Mouse (Mus musculus) midbrain, embryonic 11.5 days (tissue): ENCODE measurements at regions not wholly inside any gene's neighbourhood (a gene's known extent, or its start where the extent isn't known, plus 50 kb on each side); places are given as distances from the start of the nearest gene placed in this dataset.

Source experiments
- ATAC-seq: fragments of 200-750 bp; cut with Nextera tagmentation; 2 replicates; pipeline ENCODE4 v1.8.0; 2017; ENCODE audit warnings: moderate TSS enrichment, moderate library complexity; ENCODE audit not compliant: low FRiP score
- DNase-seq: peaks from one replicate; pipeline ENCODE4 v3.0.0; 2015; ENCODE audit warnings: low spot score; ENCODE audit errors: missing footprints
- H3K27ac ChIP-seq: fragments of 300-500 bp; sonication (generic); 2 replicates; pipeline ENCODE4 v1.5.1; 2014; ENCODE audit warnings: low read depth, low read length
- H3K27me3 ChIP-seq: fragments of 300-500 bp; sonication (generic); 2 replicates; pipeline ENCODE4 v1.6.1; 2014; ENCODE audit warnings: mild to moderate bottlenecking, low read length, moderate library complexity, mixed read lengths; ENCODE audit not compliant: control insufficient read depth, insufficient read depth
- H3K36me3 ChIP-seq: fragments of 300-500 bp; sonication (generic); 2 replicates; pipeline ENCODE4 v1.6.1; 2014; ENCODE audit warnings: mild to moderate bottlenecking, low read length, moderate library complexity, mixed read lengths; ENCODE audit not compliant: control insufficient read depth, insufficient read depth
- H3K4me1 ChIP-seq: fragments of 300-500 bp; sonication (generic); 2 replicates; pipeline ENCODE4 v1.6.1; 2014; ENCODE audit warnings: low read length; ENCODE audit not compliant: control insufficient read depth, insufficient read depth
- H3K4me2 ChIP-seq: fragments of 300-500 bp; sonication (generic); 2 replicates; pipeline ENCODE4 v1.6.1; 2014; ENCODE audit warnings: mild to moderate bottlenecking, moderate library complexity
- H3K4me3 ChIP-seq: fragments of 300-500 bp; sonication (generic); 2 replicates; pipeline ENCODE4 v1.5.1; 2014; ENCODE audit warnings: low read depth, low read length
- H3K9ac ChIP-seq: fragments of 300-500 bp; sonication (generic); 2 replicates; pipeline ENCODE4 v1.6.1; 2014; ENCODE audit warnings: low read length
- H3K9me3 ChIP-seq: fragments of 300-500 bp; sonication (generic); 2 replicates; pipeline ENCODE4 v1.6.1; 2016; ENCODE audit warnings: low read length; ENCODE audit not compliant: control insufficient read depth
- WGBS: fragments of 180-500 bp; shearing (Covaris S2); extraction: QIAGEN DNeasy Blood & Tissue Kit; methylation state at CpG from one replicate; pipeline ENCODE4 v1.1.7; 2014; 5-methylcytosine and 5-hydroxymethylcytosine counted together

DNA sequence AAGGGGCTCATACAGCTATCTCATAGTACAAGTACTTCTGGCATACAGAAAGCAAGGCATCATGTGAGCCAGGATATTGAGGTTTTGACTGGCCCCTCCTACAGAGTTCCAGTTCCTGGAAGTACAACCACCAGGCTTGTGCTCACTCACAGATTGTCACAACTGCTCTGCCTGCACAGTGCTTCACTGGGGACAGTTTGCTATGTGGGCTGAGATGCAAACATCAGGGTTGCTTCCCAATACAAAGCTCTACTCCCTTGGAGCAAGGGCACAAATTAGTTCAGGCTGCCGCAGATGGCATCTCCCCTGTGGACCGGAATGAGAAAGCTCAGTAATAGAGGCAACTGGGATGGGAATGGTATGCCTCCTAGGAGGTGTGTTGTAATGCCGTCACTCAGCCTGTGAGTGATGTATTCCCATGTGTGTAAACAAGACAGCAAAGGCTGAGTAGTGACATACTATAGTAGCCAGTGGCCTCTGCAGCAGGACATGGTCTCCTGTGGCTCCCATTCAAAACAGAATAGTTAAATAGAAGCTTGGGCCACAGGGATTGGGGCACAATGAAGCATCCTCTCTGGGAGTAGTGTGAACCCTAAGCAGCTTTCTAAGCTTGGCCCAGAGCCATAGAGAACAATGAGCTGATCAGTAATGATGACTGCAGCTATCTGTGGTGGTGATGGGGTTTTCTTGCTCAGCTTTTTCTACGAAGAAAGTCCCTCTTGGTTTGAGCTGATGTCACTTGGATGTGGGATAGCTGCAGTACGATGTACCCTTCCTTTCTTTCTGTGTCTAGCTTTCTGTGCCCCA, 148.8 kb upstream of the Cd180 start:
- H3K4me1 ChIP-seq: no peaks in the 10 kb centered on the region
- WGBS: 65% methylated on average over 5 of the region's 5 CpGs
- no peak overlapping the region for H3K4me2 ChIP-seq
- DNase-seq (no peak), ATAC-seq (peak; percentile 33; the same call in 1 of the 2 replicates)
- no peaks in the 10 kb centered on the region for H3K27me3 ChIP-seq
- H3K27ac ChIP-seq: no peak overlapping the region
- H3K4me3 ChIP-seq: no peak overlapping the region
- H3K9ac ChIP-seq: no peak overlapping the region
- H3K36me3 ChIP-seq: no peaks in the 10 kb centered on the region
- H3K9me3 ChIP-seq: no peaks in the 10 kb centered on the region

DNA sequence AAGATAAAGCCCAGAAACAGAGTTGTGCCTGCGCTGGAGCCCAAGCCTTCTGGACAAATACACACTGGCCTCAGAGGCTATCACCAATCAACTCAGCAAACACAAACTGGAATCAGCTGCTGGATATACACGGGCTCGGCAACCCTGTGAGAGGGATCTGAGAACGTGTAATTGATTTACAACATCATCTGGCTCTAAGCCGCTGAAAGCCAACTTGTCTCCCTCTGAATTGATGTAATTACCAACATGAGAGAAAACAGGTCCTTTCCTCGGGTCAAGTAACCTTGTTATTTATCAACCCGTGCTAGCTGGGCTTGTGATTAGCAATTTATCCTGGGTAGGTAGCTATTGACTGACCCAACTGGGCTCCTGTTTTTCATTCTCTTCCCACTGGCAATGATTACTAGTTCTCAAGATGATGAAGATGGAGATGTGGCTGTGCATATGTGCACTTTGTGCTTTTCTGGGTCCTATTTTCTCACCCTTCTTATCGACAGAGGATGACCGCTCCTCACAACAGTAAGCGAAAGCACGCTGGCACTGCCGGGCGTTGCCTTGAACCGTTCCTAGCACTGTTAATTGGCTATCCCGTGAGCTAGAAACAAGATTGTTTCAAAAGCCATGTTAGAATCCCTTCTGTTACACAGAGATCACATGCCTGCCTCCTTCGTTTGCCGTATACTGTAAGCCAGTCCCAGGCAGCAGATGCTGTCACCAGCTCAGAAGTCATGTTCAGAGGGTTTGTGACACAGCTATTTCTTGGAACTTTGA, 147.3 kb upstream of the Cd180 start:
- no peaks in the 10 kb centered on the region for H3K9me3 ChIP-seq
- no peak overlapping the region for H3K9ac ChIP-seq
- ATAC-seq: peak; percentile 58; the same call in 1 of the 2 replicates
- H3K4me2 ChIP-seq: no peak overlapping the region
- H3K36me3 ChIP-seq: no peaks in the 10 kb centered on the region
- 77% methylated on average over 17 of the region's 17 CpGs for WGBS
- H3K4me1 ChIP-seq: no peaks in the 10 kb centered on the region
- no peak for DNase-seq
- no peak overlapping the region for H3K4me3 ChIP-seq
- no peaks in the 10 kb centered on the region for H3K27me3 ChIP-seq
- no peak overlapping the region for H3K27ac ChIP-seq

DNA sequence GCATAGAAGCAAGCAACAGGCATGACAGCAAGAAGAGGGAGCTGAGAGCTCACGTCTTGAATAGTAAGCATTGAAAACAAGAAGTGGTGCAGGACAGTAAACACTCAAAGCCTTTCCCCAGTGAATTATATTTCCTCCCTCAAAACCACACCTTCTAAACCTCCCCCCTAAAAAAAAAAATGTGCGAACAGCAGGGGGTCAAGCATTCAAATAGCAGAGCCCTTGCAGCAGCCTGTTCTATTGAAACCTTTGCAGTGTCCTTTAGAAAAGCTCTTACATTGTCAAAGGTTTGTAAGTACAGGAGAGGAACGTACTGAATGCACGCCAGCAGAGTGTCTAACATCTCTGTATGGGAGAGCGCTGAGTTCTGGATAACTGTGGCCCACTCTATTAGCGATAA, 145.1 kb upstream of the Cd180 start:
- no peak overlapping the region for H3K4me2 ChIP-seq
- H3K9ac ChIP-seq: no peak overlapping the region
- no peaks in the 10 kb centered on the region for H3K9me3 ChIP-seq
- H3K36me3 ChIP-seq: no peaks in the 10 kb centered on the region
- WGBS: 52% methylated on average over 6 of the region's 6 CpGs
- no peaks in the 10 kb centered on the region for H3K27me3 ChIP-seq
- DNase-seq (no peak), ATAC-seq (no peak)
- H3K4me3 ChIP-seq: no peak overlapping the region
- no peak overlapping the region for H3K27ac ChIP-seq
- no peaks in the 10 kb centered on the region for H3K4me1 ChIP-seq

DNA sequence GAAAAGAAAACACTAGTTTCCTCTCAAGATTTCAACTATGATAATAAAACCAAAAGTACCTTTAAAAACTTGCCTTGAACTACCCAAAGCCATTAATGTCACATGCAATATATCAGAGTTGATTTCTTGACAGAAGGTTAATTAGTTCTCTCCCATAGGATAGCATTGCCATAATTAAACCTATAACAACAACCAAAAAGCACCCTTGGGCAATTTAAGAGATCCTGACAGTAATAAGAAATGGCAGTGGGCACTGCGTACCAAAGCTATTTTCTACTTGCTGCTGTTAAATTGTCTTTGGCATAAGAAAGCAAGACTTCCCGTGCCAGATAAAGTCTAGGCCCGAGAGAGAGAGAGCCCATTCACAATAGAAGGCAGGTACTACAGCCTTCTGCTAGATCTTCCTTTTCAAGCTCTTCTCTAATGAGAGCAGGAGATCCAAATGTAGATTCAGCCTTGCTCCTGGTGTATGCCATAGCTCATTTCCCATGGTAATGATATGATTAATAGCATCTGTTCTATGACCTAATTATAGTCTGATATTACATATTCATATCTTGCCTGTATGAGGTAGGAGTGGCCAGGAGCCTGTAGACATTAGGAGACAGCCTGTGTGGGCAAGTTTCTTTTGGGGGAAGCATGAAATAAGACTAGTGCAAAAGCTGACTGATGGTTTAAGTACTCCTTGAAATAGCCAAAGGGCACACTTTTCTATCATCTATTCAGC, 126.3 kb upstream of the Cd180 start:
- 87% methylated on average over 3 of the region's 3 CpGs for WGBS
- no peaks in the 10 kb centered on the region for H3K36me3 ChIP-seq
- no peak overlapping the region for H3K9ac ChIP-seq
- H3K4me2 ChIP-seq: no peak overlapping the region
- DNase-seq (no peak), ATAC-seq (no peak)
- H3K9me3 ChIP-seq: no peaks in the 10 kb centered on the region
- H3K4me1 ChIP-seq: no peaks in the 10 kb centered on the region
- no peak overlapping the region for H3K4me3 ChIP-seq
- no peaks in the 10 kb centered on the region for H3K27me3 ChIP-seq
- no peak overlapping the region for H3K27ac ChIP-seq

DNA sequence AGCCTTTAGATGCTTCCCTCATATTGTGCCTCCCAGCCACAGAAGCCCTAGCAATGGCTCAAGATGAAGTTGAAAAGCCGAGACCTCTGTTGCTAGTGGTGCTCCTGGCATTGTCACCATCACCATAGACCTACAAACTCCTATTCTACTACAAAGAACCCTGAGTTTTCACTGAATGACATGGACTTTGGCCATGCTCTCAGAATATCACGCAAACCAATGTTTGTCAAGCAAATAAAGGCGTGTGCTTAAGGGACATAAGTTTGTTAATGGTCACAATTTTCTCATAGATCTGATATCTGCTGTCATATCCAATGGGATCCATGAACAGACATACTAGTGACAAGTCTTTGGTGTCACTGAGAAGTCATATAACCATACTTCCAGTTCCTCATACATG, 123.8 kb upstream of the Cd180 start:
- no peaks in the 10 kb centered on the region for H3K27me3 ChIP-seq
- no peak overlapping the region for H3K9ac ChIP-seq
- H3K9me3 ChIP-seq: no peaks in the 10 kb centered on the region
- H3K27ac ChIP-seq: no peak overlapping the region
- no peaks in the 10 kb centered on the region for H3K36me3 ChIP-seq
- no peak for ATAC-seq
- no peak overlapping the region for H3K4me2 ChIP-seq
- no peak for DNase-seq
- no peak overlapping the region for H3K4me3 ChIP-seq
- no peaks in the 10 kb centered on the region for H3K4me1 ChIP-seq
- 83% methylated on average over 3 of the region's 3 CpGs for WGBS

DNA sequence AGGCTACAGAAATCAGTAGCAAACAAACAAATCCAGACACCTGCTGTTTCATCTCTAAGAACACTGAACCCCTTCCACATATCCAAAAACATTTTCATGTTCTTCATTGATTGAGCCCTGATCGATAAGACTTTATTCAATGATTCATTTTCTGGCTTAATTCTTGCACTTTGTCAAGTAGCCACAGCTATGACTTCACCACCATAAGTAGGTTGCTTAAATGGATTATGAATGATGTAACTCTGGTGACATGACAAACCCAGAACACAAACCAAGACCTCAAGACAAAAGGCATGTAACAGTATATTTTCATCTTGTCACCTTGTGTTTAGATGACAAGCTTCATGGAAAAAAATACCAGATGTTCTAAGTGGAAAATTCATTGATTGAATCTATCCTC, 123.1 kb upstream of the Cd180 start:
- Histone ChIP-seq H3K9ac (no peak overlapping the region), H3K4me1 (no peaks in the 10 kb centered on the region), H3K27me3 (no peaks in the 10 kb centered on the region), H3K9me3 (no peaks in the 10 kb centered on the region), H3K4me3 (no peak overlapping the region), H3K27ac (no peak overlapping the region), H3K36me3 (no peaks in the 10 kb centered on the region), H3K4me2 (no peak overlapping the region)
- DNase-seq (no peak), ATAC-seq (no peak)
- 94% methylated on average over 1 of the region's 1 CpGs for WGBS

DNA sequence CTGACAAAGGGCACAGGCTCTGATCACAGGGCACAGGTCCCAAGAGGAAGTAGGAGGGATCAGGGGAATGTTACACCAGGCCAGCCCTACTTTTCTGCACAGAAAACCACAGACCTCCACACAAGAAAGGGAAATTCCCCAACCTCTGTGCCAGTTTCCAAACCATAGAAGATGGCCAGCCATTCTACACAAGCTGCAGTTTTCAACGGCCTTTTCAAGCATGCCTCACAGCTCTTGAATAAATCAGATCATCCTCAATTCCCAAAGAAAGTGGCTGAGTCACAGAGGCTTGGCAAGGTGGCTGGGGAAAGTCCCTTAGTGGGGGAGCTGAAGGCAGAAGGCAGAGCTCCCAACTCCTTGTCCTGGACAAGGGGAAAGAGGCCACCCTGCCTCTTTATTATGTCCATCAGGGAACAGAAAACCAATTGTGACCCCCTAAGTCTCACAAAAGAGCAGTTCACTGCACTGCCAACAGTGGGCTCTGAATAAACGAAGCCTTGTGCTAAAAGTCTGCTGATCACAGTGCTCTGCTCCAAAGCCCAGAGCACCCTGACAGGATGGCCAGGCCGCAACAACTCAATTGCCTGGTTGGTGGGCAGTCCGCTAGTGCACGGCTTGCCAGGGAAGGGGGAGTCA, 120.0 kb upstream of the Cd180 start:
- no peak overlapping the region for H3K4me3 ChIP-seq
- H3K9ac ChIP-seq: no peak overlapping the region
- H3K27me3 ChIP-seq: no peaks in the 10 kb centered on the region
- H3K4me2 ChIP-seq: no peak overlapping the region
- H3K36me3 ChIP-seq: no peaks in the 10 kb centered on the region
- H3K27ac ChIP-seq: no peak overlapping the region
- WGBS: 48% methylated on average over 5 of the region's 5 CpGs
- ATAC-seq (no peak; the same call in 1 of the 2 replicates), DNase-seq (no peak)
- H3K9me3 ChIP-seq: no peaks in the 10 kb centered on the region
- H3K4me1 ChIP-seq: no peaks in the 10 kb centered on the region

DNA sequence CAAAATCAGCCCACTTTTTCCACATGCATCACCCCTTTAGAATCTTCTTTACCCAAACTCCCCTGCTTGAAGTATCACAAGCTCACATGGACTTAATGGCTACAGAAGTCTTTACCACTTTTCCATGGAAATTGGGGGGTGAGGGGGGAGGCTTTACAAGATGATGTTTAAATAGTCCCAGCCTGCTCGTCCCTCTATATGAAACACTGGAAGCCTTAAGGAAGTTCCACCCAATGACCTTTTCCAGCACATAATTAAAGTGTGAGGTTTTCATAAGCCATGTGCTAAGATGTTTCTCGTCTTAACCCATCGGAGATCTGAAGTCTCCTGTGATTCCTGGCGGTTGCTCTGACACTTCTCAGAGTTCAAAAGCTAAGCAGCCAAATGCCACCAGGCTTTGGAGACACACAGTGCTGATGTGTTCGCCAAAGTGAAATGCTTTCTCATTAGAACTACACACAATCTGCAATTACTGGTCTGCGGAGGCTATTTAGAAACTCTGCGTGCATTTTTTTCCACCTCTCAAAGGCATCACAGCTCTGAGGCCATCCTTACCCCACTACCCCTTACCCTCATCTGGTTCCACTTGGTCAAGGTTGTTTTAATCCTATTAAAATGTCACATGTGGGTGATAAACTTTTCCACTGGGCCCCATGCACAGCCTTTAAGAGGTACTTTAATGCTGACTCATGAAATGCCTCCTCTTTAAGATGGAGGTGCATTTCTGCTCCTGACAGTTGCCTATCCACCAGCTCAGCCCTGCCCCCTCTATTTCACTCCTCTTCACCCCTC, 116.3 kb upstream of the Cd180 start:
- Histone ChIP-seq H3K27ac (no peak overlapping the region), H3K27me3 (no peaks in the 10 kb centered on the region), H3K4me3 (no peak overlapping the region), H3K4me2 (no peak overlapping the region), H3K9me3 (no peaks in the 10 kb centered on the region), H3K36me3 (no peaks in the 10 kb centered on the region), H3K4me1 (no peaks in the 10 kb centered on the region), H3K9ac (no peak overlapping the region)
- DNase-seq (no peak), ATAC-seq (no peak)
- WGBS: 73% methylated on average over 7 of the region's 7 CpGs
